Comparison of ENCODE assay signal across 8 mouse cellular contexts in the genomic region with DNA sequence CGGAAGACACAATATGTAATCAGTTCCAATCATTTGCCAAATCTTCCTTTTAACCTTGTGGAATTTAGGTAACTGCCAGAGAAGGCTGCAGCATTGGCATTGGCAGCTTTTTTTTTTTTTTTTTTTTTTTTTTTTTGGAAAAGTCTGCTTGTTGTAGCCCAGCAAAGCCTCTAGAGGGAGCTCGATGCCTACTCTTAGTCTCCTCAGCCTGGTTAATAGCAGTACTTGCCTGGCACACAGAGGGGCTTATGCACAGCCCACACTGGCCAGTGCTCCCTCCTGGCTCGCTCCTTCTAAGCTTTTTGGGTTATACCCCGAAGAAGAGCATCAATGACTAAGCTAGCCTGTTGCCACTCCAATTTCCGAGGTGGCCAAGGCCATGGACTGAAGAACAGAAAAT.
DNase-seq lines count a peak whose midpoint lies in the region; ATAC-seq lines count a peak whose summit lies in the region.

No protein-coding gene starts in this region.

- peak; percentile 19 for ATAC-seq in activated CD4-positive, CD25-positive, alpha-beta regulatory T cell, adult 4 months
- ATAC-seq in hindbrain, embryonic 11.5 days (ENCODE audit: low FRiP score), result peak; percentile 72
- 0 out of 2 replicates have a peak, but pooled peaks have one; percentile 61 for ATAC-seq in limb, embryonic 12.5 days (ENCODE audit: insufficient number of reproducible peaks, insufficient read depth, low FRiP score, low TSS enrichment, low read depth)

- H3K9me3 ChIP-seq in hindbrain, embryonic 11.5 days (ENCODE audit: control insufficient read depth, low read length), result no peaks in the 10 kb centered on the region
- H3K9me3 ChIP-seq in limb, embryonic 12.5 days, result no peaks in the 10 kb centered on the region

- H3K4me3 ChIP-seq in hindbrain, embryonic 11.5 days (ENCODE audit: low read depth, low read length), result no peak overlapping the region
- no peak overlapping the region for H3K4me3 ChIP-seq in limb, embryonic 12.5 days (replicated peaks)

- 28% methylated on average over 5 of the region's 5 CpGs for WGBS in hindbrain, embryonic 11.5 days
- WGBS in limb, embryonic 12.5 days, result 17% methylated on average over 5 of the region's 5 CpGs

- peak; percentile 64 for DNase-seq in left cerebral cortex, postnatal 4 days
- DNase-seq in left cerebral cortex, adult 9 months (ENCODE audit: low spot score in 2 of 2), result no peak
- DNase-seq in embryo, embryonic 9.5 days (ENCODE audit: extremely low spot score), result peak; percentile 63
- DNase-seq in hindbrain, embryonic 11.5 days (ENCODE audit: low spot score), result peak; percentile 71
- DNase-seq in natural killer cell, adult 2 months (ENCODE audit: low spot score in 2 of 2), result peak; percentile 45 to 57
- DNase-seq in frontal cortex, postnatal 10 days (ENCODE audit: low spot score in 2 of 2), result no peak

- no peaks in the 10 kb centered on the region for H3K36me3 ChIP-seq in hindbrain, embryonic 11.5 days (ENCODE audit: control insufficient read depth, insufficient read depth, low read length)
- H3K36me3 ChIP-seq in limb, embryonic 12.5 days, result peaks cover 5% of the 10 kb centered on the region; the same call in 1 of the 2 replicates

- H3K4me1 ChIP-seq in hindbrain, embryonic 11.5 days (replicated peaks; ENCODE audit: control insufficient read depth, insufficient read depth, low read length), result peaks cover 7% of the 10 kb centered on the region; the same call in 1 of the 2 replicates
- peaks cover 42% of the 10 kb centered on the region for H3K4me1 ChIP-seq in limb, embryonic 12.5 days (replicated peaks)

- no peaks in the 10 kb centered on the region for H3K27me3 ChIP-seq in hindbrain, embryonic 11.5 days (ENCODE audit: control insufficient read depth, insufficient read depth, low read length)
- no peaks in the 10 kb centered on the region for H3K27me3 ChIP-seq in limb, embryonic 12.5 days

- no peak overlapping the region for H3K4me2 ChIP-seq in hindbrain, embryonic 11.5 days (replicated peaks; ENCODE audit: low read depth, low read length)
- no peak overlapping the region for H3K4me2 ChIP-seq in limb, embryonic 12.5 days

- H3K9ac ChIP-seq in hindbrain, embryonic 11.5 days (ENCODE audit: low read depth, low read length), result no peak overlapping the region
- no peak overlapping the region for H3K9ac ChIP-seq in limb, embryonic 12.5 days (replicated peaks)

- intact Hi-C loops in left cerebral cortex, postnatal 4 days (cut with DNase I), result loop anchor here (5.0 kb wide), 2 partner anchors 108 to 263 kb away; partner anchors contain the start of gene Trio

- H3K27ac ChIP-seq in hindbrain, embryonic 11.5 days (ENCODE audit: low read depth, low read length), result no peak overlapping the region
- H3K27ac ChIP-seq in limb, embryonic 12.5 days, result no peak overlapping the region

Comparison
In these comparisons a context has a peak if more than half of its experiments do, and no peak if none do; other contexts are left out.
1. DNase-seq: peak in left cerebral cortex, postnatal 4 days (single experiment), embryo, embryonic 9.5 days (single experiment), hindbrain, embryonic 11.5 days (single experiment) and natural killer cell, adult 2 months (2 of 2); none in left cerebral cortex, adult 9 months (0 of 2) and frontal cortex, postnatal 10 days (0 of 2).
2. ATAC-seq: peak in every context shown above with its lines; median percentile 72 in hindbrain, embryonic 11.5 days; 61 in limb, embryonic 12.5 days; 19 in activated CD4-positive, CD25-positive, alpha-beta regulatory T cell, adult 4 months.